In genomic region chr14:18298874-18299273, GRCm38 (mm10) we compare ENCODE assay signal across 19 mouse cellular contexts.
"Had no signal": no experiment of that assay in that cellular context is flagged by ENCODE, and none has a peak within 500 bp of the region (broad histone marks: within the 10 kb centered on the region; RNA-seq: fewer than 3 reads in every experiment).

No protein-coding gene starts in this region.

- DNase-seq: kidney, adult 2 months; kidney, postnatal 25 days; layer of hippocampus, adult 9-11 months; liver, embryonic 13.5 days; lung, adult 2 months; lung, postnatal 14 days; lung, postnatal 4 days; midbrain, embryonic 14.5 days; right cerebral cortex, adult 18-20 months; right cerebral cortex, postnatal 14 days; right cerebral cortex, postnatal 4 days; thymus, postnatal 4 days had no signal

- H3K9me3 ChIP-seq: liver, embryonic 13.5 days; neural tube, embryonic 12.5 days; neural tube, embryonic 15.5 days; stomach, embryonic 15.5 days had no signal

- H3K36me3 ChIP-seq: liver, embryonic 13.5 days; neural tube, embryonic 15.5 days; stomach, embryonic 15.5 days had no signal

- H3K27me3 ChIP-seq: liver, embryonic 13.5 days; neural tube, embryonic 12.5 days; neural tube, embryonic 15.5 days; stomach, embryonic 15.5 days had no signal

- H3K4me2 ChIP-seq: liver, embryonic 13.5 days; midbrain, embryonic 11.5 days; neural tube, embryonic 12.5 days; neural tube, embryonic 15.5 days; stomach, embryonic 15.5 days had no signal

- H3K27ac ChIP-seq: kidney, postnatal 0 days; layer of hippocampus, adult 2 months; left cerebral cortex, adult 2 months; liver, embryonic 13.5 days; neural tube, embryonic 12.5 days; neural tube, embryonic 15.5 days; stomach, embryonic 15.5 days had no signal

- H3K4me3 ChIP-seq: layer of hippocampus, adult 2 months; left cerebral cortex, adult 2 months; liver, embryonic 13.5 days; neural tube, embryonic 12.5 days; neural tube, embryonic 15.5 days; stomach, embryonic 15.5 days had no signal

- H3K4me1 ChIP-seq: neural tube, embryonic 12.5 days; stomach, embryonic 15.5 days had no signal

- H3K9ac ChIP-seq: liver, embryonic 13.5 days; neural tube, embryonic 12.5 days; neural tube, embryonic 15.5 days; stomach, embryonic 15.5 days had no signal
